Mouse (Mus musculus) liver, embryonic 16.5 days (tissue): ENCODE data around the gene Rusc2. TPM values are rescaled to one million over a fixed set of nuclear protein-coding genes. Genes with fewer than 3 reads are reported as not detected.

Source experiments
- ATAC-seq: fragments of 200-750 bp; cut with Nextera tagmentation; 2 replicates; pipeline ENCODE4 v1.8.0; 2017; ENCODE audit warnings: low read depth, mild to moderate bottlenecking, moderate number of reproducible peaks, moderate library complexity
- H3K27ac ChIP-seq: fragments of 300-500 bp; sonication (generic); 2 replicates; pipeline ENCODE4 v1.5.1; 2014; ENCODE audit warnings: mild to moderate bottlenecking, low read length
- H3K27me3 ChIP-seq: fragments of 300-500 bp; sonication (generic); 2 replicates; pipeline ENCODE4 v1.6.1; 2014; ENCODE audit warnings: low read depth, low read length, mixed read lengths; ENCODE audit not compliant: control insufficient read depth, insufficient read depth
- H3K36me3 ChIP-seq: fragments of 300-500 bp; sonication (generic); 2 replicates; pipeline ENCODE4 v1.6.1; 2014; ENCODE audit warnings: mild to moderate bottlenecking; ENCODE audit not compliant: control insufficient read depth, insufficient read depth
- H3K4me1 ChIP-seq: fragments of 300-500 bp; sonication (generic); 2 replicates; pipeline ENCODE4 v1.6.1; 2014; ENCODE audit warnings: low read depth, low read length, mixed read lengths; ENCODE audit not compliant: control insufficient read depth
- H3K4me2 ChIP-seq: fragments of 300-500 bp; sonication (generic); 2 replicates; pipeline ENCODE4 v1.6.1; 2014; ENCODE audit warnings: low read depth, low read length, mixed read lengths
- H3K4me3 ChIP-seq: fragments of 300-500 bp; sonication (generic); 2 replicates; pipeline ENCODE4 v1.5.1; 2014; ENCODE audit warnings: low read depth, mild to moderate bottlenecking, low read length
- H3K9ac ChIP-seq: fragments of 300-500 bp; sonication (generic); 2 replicates; pipeline ENCODE4 v1.6.1; 2014; ENCODE audit warnings: low read depth, low read length
- H3K9me3 ChIP-seq: fragments of 300-500 bp; sonication (generic); replicated peaks from 2 replicates; pipeline ENCODE4 v1.6.1; 2016; ENCODE audit warnings: low read length; ENCODE audit not compliant: control insufficient read depth
- WGBS: fragments of 180-500 bp; shearing (Covaris S2); extraction: QIAGEN DNeasy Blood & Tissue Kit; methylation state at CpG from one replicate; pipeline ENCODE4 v1.1.7; 2014; ENCODE audit not compliant: insufficient replicate concordance; 5-methylcytosine and 5-hydroxymethylcytosine counted together
- polyA plus RNA-seq: library from polyadenylated mRNA; unstranded; fragments of >200 nt; fragmentation: Nextera tagmentation; extraction: Ambion mirVana; gene quantifications from 2 replicates; pipeline ENCODE4 v1.2.1, GENCODE M21; 2015

Gene Rusc2
- polyA plus RNA-seq, result 2.0 and 2.9 TPM in 2 replicates

GRCm38 (mm10) chr4:43381408-43382154, at the start of gene Rusc2:
Gene Rusc2 (plus strand): TSS chr4:43381979.
- H3K27ac ChIP-seq, result no peak within 1 kb of the TSS; the same call in 1 of the 2 replicates
- H3K9ac ChIP-seq, result peak within 1 kb of the TSS; percentile 55
- peaks cover 12% of the 10 kb centered on the region for H3K27me3 ChIP-seq
- H3K4me1 ChIP-seq, result no peaks in the 10 kb centered on the region; the same call in 1 of the 2 replicates
- peak within 1 kb of the TSS; percentile 59 for H3K4me3 ChIP-seq
- no peaks in the 10 kb centered on the region for H3K36me3 ChIP-seq
- H3K4me2 ChIP-seq, result peak within 1 kb of the TSS; percentile 62
- H3K9me3 ChIP-seq, result no peaks in the 10 kb centered on the region
- 1% methylated on average over 62 of the region's 63 CpGs for WGBS
- peak; percentile 86 for ATAC-seq

DNA sequence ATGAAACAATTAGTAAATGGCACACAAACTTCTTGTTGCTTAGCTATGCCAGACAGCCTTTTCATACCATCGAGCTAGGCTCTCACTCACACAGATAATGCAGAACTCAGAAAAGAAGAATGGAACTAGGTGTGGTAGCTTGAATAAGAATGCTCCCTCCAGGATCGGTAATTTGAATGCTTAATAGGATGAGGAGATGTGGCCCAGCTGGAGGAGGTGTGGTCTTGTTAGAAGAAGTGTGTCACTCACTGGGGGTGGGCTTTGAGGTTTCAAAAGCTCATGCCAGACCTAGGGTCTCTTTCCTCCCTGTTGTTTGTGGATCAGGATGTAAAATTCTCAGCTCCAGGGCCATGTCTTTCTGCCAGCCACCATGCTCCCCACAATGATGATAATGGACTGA, 47.0 kb upstream of the Rusc2 start:
- Histone ChIP-seq H3K9ac (no peak overlapping the region), H3K4me3 (no peak overlapping the region), H3K4me2 (no peak overlapping the region), H3K27me3 (no peaks in the 10 kb centered on the region), H3K9me3 (peaks cover 3% of the 10 kb centered on the region; the same call in 1 of the 2 replicates), H3K4me1 (no peaks in the 10 kb centered on the region), H3K27ac (no peak overlapping the region), H3K36me3 (no peaks in the 10 kb centered on the region)
- ATAC-seq, result no peak
- 61% methylated on average over 2 of the region's 2 CpGs for WGBS

GRCm38 (mm10) chr4:43336176-43336575, 45.6 kb upstream of the Rusc2 start:
- no peak overlapping the region for H3K9ac ChIP-seq
- no peaks in the 10 kb centered on the region for H3K27me3 ChIP-seq
- H3K4me3 ChIP-seq, result no peak overlapping the region
- H3K9me3 ChIP-seq, result peaks cover 3% of the 10 kb centered on the region; the same call in 1 of the 2 replicates
- H3K27ac ChIP-seq, result no peak overlapping the region
- no peaks in the 10 kb centered on the region for H3K36me3 ChIP-seq
- H3K4me2 ChIP-seq, result no peak overlapping the region
- ATAC-seq, result no peak
- H3K4me1 ChIP-seq, result no peaks in the 10 kb centered on the region

DNA sequence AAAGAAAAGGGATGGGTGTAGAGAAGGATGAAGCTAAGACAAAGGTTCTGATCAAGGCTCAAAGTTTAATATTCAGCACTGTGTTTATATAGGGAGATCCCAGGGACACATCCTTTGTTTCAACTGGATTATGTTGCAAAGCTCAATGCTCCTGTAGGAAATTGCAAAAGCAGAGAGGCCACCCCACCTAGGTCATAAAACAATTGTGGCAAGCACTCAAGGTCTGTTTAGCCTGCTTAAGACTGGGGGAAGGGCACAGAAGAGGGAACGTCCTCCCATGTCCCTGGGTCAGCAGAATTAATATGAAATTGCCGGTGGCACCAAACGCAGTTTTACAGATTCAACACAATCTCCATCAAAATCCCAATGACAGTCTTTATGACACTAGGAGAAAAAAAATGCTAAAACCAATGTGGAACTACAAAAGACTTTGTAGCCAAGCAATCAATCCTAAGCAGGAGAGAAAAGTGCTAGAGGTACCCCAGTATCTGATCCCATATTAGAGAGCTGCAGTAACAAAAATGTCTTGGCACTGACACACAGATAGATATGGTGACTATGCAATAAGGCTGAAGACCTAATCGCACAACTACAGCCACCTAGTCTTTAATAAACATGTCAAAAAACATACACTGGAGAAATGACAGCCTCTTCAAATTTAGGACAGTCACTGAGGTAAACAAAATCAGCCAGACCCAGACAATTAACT, 41.5 kb upstream of the Rusc2 start:
- Histone ChIP-seq H3K4me2 (no peak overlapping the region), H3K27me3 (no peaks in the 10 kb centered on the region), H3K9me3 (peaks cover 3% of the 10 kb centered on the region; the same call in 1 of the 2 replicates), H3K9ac (no peak overlapping the region), H3K27ac (no peak overlapping the region), H3K4me1 (no peaks in the 10 kb centered on the region), H3K36me3 (no peaks in the 10 kb centered on the region), H3K4me3 (no peak overlapping the region)
- ATAC-seq, result no peak
- 62% methylated on average over 4 of the region's 4 CpGs for WGBS

DNA sequence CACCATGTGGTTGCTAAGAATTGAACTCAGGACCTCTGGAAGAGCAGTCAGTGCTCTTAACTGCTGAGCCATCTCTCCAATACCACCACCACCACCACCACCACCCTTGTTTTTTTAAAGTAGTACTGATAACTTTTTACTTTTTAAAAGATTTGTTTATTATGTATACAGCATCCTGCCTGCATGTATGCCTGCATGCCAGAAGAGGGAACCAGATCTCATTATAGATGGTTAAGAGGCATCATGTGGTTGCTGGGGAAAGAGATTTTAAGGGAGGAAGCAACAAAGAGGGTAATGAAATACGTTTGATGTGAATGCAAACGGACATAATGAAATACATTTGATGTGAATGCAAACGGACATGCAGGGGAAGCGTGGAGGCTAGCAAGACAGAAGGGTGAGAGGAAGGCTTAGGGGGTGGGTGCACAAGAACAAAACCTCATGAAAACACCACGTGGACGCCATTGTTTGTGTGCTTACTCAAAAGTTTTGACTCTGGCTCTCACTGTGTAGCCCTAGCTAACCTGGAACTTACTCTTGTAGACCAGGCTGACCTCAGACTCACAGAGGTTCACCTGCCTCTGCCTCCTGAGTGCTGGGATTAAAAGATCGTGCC, 40.4 kb upstream of the Rusc2 start:
- WGBS, result 64% methylated on average over 7 of the region's 7 CpGs
- H3K4me3 ChIP-seq, result no peak overlapping the region
- H3K27ac ChIP-seq, result no peak overlapping the region
- no peak for ATAC-seq
- no peak overlapping the region for H3K9ac ChIP-seq
- H3K27me3 ChIP-seq, result no peaks in the 10 kb centered on the region
- no peak overlapping the region for H3K4me2 ChIP-seq
- H3K4me1 ChIP-seq, result no peaks in the 10 kb centered on the region
- H3K36me3 ChIP-seq, result no peaks in the 10 kb centered on the region
- H3K9me3 ChIP-seq, result peaks cover 2% of the 10 kb centered on the region; the same call in 1 of the 2 replicates

GRCm38 (mm10) chr4:43342443-43342842, 39.3 kb upstream of the Rusc2 start:
- no peaks in the 10 kb centered on the region for H3K9me3 ChIP-seq
- H3K27ac ChIP-seq, result no peak overlapping the region
- WGBS, result 71% methylated on average over 10 of the region's 10 CpGs
- no peak overlapping the region for H3K4me3 ChIP-seq
- H3K27me3 ChIP-seq, result no peaks in the 10 kb centered on the region
- no peaks in the 10 kb centered on the region for H3K4me1 ChIP-seq
- no peaks in the 10 kb centered on the region for H3K36me3 ChIP-seq
- no peak overlapping the region for H3K4me2 ChIP-seq
- no peak overlapping the region for H3K9ac ChIP-seq
- ATAC-seq, result no peak

DNA sequence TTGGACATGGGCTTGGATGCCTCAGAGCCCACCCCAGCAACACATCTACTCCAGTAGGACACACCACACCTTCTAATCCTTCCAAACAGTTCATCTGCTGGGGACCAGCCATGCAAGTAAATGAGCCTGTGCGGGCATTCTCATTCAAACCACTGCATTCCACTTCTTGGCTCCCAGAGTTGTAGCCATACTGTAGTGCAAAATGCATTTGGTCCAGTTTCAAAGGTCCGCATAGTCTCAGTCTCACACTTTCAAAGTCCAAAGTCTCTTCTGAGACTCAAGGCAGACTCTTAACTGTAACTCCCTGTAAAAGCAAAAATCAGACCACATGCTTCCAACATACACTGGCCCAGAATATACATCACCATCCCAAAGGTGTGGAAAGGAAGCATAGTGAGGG, 36.8 kb upstream of the Rusc2 start:
- Histone ChIP-seq H3K9me3 (no peaks in the 10 kb centered on the region), H3K36me3 (no peaks in the 10 kb centered on the region), H3K9ac (no peak overlapping the region), H3K27ac (no peak overlapping the region), H3K4me2 (no peak overlapping the region), H3K4me1 (no peaks in the 10 kb centered on the region), H3K4me3 (no peak overlapping the region), H3K27me3 (no peaks in the 10 kb centered on the region)
- WGBS, result 62% methylated on average over 2 of the region's 2 CpGs
- no peak for ATAC-seq

DNA sequence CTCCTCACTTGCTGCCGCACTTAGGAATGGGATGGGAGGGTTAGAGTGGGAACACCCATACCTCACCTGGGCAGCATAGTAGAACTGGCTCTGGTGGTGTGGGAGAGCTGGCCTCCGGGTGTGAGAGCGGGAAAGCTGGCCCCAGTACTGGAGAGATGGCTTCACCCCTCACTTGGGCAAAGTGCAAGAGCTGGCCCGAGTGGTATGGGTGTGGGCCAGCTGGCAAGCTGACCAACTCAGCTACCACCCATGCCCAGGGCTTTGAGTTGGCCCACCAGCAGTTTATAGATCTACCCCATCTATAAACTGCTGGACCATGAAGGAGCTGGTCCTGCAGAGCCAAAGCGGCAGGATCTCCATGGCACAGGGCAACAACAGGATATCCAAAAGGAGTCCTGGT, 32.6 kb upstream of the Rusc2 start:
- no peak overlapping the region for H3K27ac ChIP-seq
- H3K4me3 ChIP-seq, result no peak overlapping the region
- no peaks in the 10 kb centered on the region for H3K9me3 ChIP-seq
- WGBS, result 65% methylated on average over 5 of the region's 5 CpGs
- no peak overlapping the region for H3K4me2 ChIP-seq
- H3K9ac ChIP-seq, result no peak overlapping the region
- H3K27me3 ChIP-seq, result no peaks in the 10 kb centered on the region
- H3K36me3 ChIP-seq, result no peaks in the 10 kb centered on the region
- no peak for ATAC-seq
- no peaks in the 10 kb centered on the region for H3K4me1 ChIP-seq
